Mouse (Mus musculus) kidney, adult 11 months (tissue): Measurements from ENCODE around the gene Cflar.
A peak's percentile ranks its signal among the peaks of the same experiment; 100 is the strongest.
"Not testable (repeated sequence)": the region's sequence is repeated elsewhere in the genome, so short reads cannot be mapped to it uniquely, and the experiment has no call there.

Source experiments
- DNase-seq: peaks from one replicate; pipeline ENCODE4 v3.0.0; 2022

The Cflar gene

DNA sequence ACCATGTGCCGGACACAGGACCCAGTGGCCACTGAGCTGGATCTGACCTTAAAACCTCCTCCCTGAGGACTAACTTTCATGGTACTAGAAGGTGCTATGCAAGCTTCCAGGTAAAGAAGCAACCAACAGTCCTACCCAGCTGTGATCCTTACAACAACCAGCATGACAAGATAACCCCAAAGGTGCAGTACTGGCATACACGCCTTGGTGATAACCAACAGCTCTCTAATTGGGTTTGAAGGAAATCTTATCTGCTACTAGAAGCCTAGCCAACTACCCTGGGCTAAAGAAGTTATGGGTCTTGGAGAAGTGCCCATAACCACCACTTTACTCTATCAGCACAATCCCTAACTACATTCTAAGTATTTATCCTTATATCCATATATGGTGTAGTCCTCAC lies 75.0 kb downstream of the Cflar start:
- no peak for DNase-seq

DNA sequence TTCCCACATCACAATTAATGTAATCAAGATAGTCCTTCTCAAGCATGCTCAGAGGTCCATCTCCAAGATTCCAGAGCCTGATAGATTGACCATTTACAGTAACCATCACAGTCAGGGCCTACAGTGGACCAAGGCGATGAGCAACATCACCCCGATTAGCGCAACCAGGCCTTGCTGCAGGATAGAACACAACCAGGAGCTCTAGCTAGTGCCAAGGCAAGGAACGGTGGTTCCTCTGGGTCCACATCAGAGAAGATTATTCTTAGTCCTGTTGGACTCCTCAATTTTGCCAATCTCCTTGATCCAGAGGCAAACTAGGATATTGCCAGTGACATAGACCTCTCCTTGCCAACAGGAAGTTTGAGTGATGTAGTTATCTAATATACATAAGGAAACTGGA lies 77.1 kb downstream of the Cflar start:
- DNase-seq = no peak

DNA sequence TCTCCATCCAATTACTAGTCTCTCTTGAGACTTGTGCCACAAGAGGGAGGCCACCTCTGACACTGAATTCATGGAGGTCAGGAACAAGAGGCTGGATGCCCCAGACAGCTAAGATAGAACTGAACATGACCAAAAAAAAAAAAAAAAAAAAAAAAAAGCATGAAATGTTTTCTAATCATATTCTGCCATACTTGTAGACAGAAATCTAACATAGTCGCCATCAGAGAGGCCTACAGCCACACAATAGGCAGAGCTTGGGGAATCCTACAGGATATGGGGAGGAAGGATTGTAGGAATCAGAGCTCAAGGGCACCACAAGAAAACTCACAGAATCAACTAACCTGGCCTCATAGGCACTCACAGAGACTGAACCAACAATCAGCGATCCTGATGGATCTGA lies 83.4 kb downstream of the Cflar start:
- DNase-seq = no peak

DNA sequence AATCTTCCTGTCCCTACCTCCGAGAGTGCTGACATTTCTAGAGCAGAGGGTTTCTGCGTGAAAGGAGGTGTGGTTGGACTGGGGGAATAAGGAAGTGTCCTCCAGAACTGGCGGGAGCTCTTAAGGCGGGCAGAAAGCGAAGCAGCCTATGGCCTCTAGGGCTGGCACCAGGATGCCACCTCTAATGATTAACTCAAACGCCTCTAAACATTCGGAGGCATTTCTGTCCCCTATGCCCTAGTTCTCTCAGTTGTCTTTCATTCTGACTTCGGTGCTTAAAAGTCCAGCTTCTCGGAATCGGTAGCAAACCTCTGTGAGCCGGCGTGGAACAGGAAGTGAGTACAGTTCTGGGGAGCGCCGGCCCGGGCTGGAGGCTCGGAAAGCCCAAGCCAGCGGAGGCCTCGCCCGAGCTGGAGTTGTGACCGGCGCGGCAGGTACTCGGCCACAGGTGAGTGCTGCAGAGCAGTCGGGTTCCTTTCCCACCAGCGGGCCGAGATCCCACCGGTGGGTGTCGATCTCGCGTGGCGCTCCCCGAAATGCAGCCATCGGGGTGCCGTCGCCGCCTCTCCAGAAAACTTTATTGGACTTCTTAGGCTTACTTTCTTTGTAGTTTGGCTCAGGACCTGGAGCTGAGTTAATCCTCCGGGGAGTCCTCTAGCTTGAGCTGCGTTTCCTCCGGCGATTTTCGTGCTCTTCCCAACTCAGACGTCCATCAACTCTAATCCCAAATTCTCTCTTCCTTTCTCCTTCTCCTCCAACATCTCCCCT lies 84.2 kb downstream of the Cflar start, which contains the start of gene Casp8:
TSS of gene Casp8 (plus strand) at position 84 of the 768 bp plus-strand sequence.
- DNase-seq = peak; percentile 83

DNA sequence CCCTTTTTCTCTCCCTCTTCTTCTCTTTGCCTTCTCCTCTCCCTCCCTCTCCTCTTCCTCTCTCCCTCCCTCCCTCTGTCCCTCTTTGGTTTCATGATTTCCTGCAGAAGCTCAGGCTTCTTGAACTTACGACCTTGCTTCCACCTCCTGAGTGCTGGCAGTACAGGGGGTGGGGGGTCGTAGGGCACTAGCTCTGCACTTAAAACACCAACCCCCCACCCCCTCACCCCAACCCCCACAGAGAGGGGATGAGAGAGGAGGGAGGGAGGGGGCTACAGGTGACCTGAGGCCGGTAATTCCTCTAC lies 84.7 kb downstream of the Cflar start:
- DNase-seq = no peak

DNA sequence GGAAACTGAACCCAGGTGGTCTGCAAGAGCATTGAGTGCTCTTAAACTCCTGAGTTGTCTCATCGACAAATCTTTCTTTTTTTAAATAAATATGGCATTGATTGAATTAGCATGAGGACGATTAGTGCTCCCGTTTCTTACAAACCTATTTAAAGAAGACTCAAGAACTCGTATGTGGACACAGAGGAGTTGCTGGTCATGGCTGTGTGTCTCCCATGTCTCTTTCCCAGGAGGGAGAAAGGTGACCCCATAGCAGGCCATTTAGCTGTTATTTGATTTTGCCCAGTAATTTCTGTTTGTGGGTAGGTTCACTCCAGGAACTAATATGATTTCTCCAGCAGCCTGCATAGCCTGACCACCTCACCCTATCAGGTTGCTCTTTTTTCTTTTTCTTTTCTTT lies 85.5 kb downstream of the Cflar start:
- no peak for DNase-seq

DNA sequence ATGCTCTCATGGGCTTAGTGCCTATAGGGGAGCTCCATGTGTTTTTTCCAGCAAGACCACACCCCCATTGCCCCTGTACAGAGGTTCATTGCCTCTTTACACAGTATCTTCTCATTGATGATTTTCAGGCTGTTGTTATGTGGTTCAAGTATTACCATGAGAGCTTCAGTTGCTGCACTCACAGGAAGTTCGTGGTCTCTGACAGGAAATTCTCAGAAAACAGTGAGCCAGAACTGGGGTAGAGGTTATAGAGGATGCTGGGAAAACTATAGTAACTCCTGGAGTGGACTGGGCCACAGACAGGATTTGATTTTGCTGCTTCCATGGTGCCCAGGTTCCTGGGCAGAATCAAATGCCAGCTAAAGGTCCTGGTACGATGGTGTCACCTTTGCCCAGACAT lies 86.1 kb downstream of the Cflar start:
- DNase-seq = no peak

DNA sequence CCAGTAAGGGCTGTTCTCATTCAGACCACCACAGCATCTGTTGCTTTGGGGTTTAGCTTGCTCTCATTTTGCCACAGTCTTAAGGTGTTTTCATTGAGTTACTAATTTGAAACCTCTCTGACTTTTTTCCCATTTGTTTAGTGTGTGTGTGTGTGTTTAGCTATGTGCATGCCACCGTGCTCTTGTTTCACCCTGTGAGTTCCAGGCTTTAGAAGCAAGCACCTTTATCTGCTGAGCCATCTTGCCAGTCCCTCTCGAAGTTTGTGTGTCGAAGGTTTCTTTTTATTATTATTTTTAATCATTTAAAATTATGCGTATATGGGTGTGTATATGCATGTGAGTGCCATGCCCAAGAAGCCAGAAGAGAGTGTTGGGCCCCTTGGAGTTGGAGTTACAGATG lies 87.6 kb downstream of the Cflar start:
- no peak for DNase-seq

DNA sequence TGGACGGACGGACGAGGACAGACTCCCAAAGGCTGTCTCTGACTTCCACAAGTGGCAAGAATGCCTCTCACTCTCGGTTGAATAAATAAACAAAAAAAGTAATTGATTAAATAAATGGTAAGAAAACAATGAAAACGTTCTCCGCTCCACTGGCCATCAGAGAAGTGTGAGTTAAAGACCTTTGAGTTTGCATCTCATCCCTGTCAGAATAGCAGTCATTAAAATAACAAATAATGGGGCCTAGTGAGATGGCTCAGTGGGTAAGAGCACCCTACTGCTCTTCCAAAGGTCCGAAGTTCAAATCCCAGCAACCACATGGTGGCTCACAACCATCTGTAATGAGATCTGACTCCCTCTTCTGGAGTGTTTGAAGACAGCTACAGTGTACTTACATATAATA lies 89.3 kb downstream of the Cflar start:
- not testable (repeated sequence) for DNase-seq

DNA sequence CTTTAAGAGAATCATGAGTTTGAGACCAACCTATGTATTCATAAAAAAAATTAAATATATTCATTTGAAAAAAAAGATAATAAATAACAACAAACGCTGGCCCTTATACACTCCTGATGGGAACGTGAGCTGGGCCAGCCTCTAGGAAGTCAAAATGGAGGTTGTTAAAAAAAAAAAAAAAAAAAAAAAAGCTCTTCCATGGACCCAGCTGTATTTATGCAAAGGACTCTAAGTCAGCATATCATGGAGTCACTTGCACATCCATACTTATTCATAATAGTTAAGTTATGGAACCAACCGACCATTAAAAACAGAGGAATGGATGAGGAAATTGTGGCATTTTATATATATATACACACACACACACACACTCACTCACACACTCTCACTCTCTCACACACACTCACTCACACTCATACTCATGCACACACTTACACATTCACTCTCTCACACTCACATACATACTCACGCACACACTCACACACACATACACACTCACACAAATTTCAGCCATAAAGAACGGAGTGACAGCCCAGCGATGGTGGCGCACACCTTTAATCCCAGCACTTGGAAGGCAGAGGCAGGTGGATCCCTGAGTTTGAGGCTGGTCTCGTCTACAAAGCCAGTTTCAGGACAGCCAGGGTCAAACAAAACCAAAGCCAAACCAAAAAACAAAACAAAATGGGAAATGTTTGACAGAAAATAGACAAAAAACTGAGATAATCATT lies 90.4 kb downstream of the Cflar start:
- DNase-seq = no peak

DNA sequence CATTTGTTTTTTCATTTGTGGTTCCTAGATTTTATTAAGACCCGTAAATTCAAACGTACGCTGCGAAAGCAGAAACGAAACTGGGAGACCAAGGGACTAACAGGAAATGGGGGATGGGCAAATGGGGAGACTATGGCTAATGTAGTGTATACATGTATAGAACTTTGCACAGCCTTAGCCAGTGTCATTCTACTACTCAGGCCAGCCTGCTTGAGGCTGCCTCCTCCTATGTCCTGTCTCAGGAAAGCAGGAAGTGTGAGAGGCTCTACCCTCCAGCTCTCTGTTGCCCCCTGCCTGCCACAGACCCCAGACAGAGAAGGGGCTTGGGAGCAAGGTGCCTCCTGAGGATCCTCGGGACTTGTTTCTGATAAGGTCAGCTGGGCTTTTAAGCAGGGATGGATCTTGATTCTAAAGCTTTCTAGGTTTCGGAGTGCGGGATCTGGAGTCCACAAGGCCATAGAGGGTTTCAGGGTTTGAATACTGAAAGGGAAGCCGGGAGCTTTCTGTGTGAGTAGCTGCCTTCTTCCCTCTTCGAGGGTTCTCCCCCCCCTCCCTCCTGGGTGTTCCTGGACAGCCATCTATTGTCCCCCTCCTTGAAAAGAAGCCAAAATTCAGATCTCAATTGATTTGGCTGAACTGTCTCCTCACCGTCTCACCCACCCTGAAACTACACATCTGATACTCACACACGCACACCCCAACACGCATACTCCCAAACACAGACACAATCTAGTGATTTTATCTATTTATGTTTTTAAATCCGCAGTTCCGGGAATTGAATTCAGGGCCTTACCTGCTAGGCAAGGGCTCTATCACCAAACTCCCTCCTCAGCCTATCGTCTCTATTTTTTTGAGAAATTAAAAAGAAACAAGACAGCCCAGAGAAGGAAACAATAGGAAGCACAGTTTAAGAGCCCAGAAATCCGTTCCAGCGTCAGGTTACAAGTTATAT lies 91.3 kb downstream of the Cflar start:
- peak; percentile 35 for DNase-seq

DNA sequence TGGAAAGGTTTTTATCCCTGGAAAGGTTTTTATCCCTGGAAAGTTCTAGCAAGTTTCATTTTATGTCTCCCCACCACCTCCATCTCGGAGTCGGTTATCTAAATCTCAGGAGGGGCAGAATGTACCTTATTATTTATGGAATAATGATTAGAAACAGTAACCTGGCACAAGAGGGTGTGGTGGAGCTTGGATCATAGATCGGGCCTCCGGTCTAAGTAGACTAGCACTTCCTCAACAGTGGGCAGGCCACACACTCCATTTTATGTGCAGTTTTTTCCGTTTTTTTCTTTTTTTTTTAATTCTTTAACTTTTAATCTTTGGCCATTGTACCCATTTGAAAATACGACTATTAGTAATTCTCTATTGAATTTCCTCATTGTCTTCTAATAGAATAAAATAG lies 92.2 kb downstream of the Cflar start:
- no peak for DNase-seq

DNA sequence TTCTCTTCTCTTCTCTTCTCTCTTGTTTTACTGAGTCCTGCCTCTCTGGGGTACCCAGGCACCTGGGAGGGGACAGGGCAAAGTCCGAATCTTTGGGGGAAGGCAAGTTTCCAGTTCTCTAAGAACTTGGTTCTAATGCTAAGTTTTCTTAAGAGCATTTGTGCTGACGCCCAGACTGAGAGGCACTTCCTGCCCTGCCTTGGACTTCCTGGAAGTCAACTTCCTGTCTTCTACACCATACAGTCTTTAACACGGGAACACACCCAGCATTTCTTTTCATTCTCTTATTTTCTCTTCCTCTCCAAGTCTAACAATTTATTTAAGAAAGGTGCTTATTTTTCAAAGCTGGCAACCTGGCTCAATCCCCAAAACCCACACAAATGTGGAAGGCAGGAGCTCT lies 95.3 kb downstream of the Cflar start:
- DNase-seq = no peak
